In the genomic region with DNA sequence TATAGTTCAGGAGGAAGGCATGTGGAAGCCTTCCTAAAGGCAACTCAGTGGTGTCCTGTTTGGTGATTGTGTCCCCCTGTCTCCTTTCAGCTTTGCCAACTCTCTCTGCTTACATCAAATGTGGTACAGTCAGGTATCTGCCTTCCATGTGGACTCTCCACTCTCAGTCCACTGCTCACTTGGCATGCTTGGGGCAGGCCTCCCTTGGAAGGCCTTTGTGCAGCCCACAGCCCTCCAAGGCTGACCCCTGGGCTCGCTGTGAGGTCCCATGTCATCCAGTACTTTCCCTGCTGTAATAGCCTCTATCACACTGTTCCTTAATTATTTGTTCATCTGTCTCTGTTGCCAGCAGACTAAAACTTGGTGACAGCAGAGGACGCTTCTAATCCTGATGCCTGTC, we compare ENCODE assay signal across 18 mouse cellular contexts.
DNase-seq lines count a peak whose midpoint lies in the region; ATAC-seq lines count a peak whose summit lies in the region.
"Had no signal": no experiment of that assay in that cellular context is flagged by ENCODE, and none has a peak within 500 bp of the region (broad histone marks: within the 10 kb centered on the region; RNA-seq: fewer than 3 reads in every experiment).

No protein-coding gene starts in this region.

- ATAC-seq in kidney, embryonic 15.5 days (replicated peaks; ENCODE audit: low FRiP score) = 0 out of 2 replicates have a peak, but pooled peaks have one; percentile 36
- ATAC-seq in midbrain, embryonic 11.5 days (ENCODE audit: low FRiP score) = no peak
- no peak; the same call in 1 of the 2 replicates for ATAC-seq in midbrain, embryonic 14.5 days (ENCODE audit: low FRiP score, low TSS enrichment)
- ATAC-seq: activated CD4-positive, CD25-positive, alpha-beta regulatory T cell, adult 4 months; forebrain, embryonic 15.5 days; hindbrain, postnatal 0 days; Patski had no signal

- H3K4me2 ChIP-seq in kidney, embryonic 15.5 days = no peak overlapping the region
- no peak overlapping the region for H3K4me2 ChIP-seq in midbrain, embryonic 11.5 days
- H3K4me2 ChIP-seq in midbrain, embryonic 14.5 days (ENCODE audit: low read length) = no peak overlapping the region
- H3K4me2 ChIP-seq: embryonic facial prominence, embryonic 12.5 days; forebrain, embryonic 15.5 days; hindbrain, embryonic 13.5 days had no signal

- WGBS in heart, embryonic 10.5 days = 70% methylated on average over 2 of the region's 2 CpGs
- WGBS in kidney, embryonic 15.5 days = 61% methylated on average over 2 of the region's 2 CpGs
- 84% methylated on average over 2 of the region's 2 CpGs for WGBS in midbrain, embryonic 11.5 days
- WGBS in midbrain, embryonic 14.5 days = 78% methylated on average over 2 of the region's 2 CpGs

- no peaks in the 10 kb centered on the region for H3K27me3 ChIP-seq in heart, embryonic 10.5 days (ENCODE audit: insufficient read depth, poor library complexity, severe bottlenecking)
- no peaks in the 10 kb centered on the region for H3K27me3 ChIP-seq in kidney, embryonic 15.5 days
- no peaks in the 10 kb centered on the region for H3K27me3 ChIP-seq in midbrain, embryonic 11.5 days (ENCODE audit: control insufficient read depth, insufficient read depth, low read length)
- H3K27me3 ChIP-seq in midbrain, embryonic 14.5 days (ENCODE audit: control insufficient read depth, insufficient read depth, low read length) = no peaks in the 10 kb centered on the region
- H3K27me3 ChIP-seq: CH12.LX; embryonic facial prominence, embryonic 12.5 days; forebrain, embryonic 15.5 days; hindbrain, embryonic 13.5 days; Patski had no signal

- no peaks in the 10 kb centered on the region for H3K36me3 ChIP-seq in heart, embryonic 10.5 days
- no peaks in the 10 kb centered on the region for H3K36me3 ChIP-seq in kidney, embryonic 15.5 days
- no peaks in the 10 kb centered on the region for H3K36me3 ChIP-seq in midbrain, embryonic 11.5 days (ENCODE audit: control insufficient read depth, insufficient read depth, low read length)
- no peaks in the 10 kb centered on the region for H3K36me3 ChIP-seq in midbrain, embryonic 14.5 days (ENCODE audit: control insufficient read depth, insufficient read depth, low read length)
- H3K36me3 ChIP-seq: embryonic facial prominence, embryonic 12.5 days; forebrain, embryonic 15.5 days; hindbrain, embryonic 13.5 days had no signal

- H3K27ac ChIP-seq in heart, embryonic 10.5 days = peak overlapping the region; percentile 56; the same call in 1 of the 2 replicates
- no peak overlapping the region for H3K27ac ChIP-seq in kidney, embryonic 15.5 days
- H3K27ac ChIP-seq in midbrain, embryonic 11.5 days (ENCODE audit: low read depth, low read length) = no peak overlapping the region
- H3K27ac ChIP-seq in midbrain, embryonic 14.5 days (replicated peaks; ENCODE audit: low read depth, low read length) = no peak overlapping the region
- H3K27ac ChIP-seq: embryonic facial prominence, embryonic 12.5 days; forebrain, embryonic 15.5 days; hindbrain, embryonic 13.5 days; hindbrain, postnatal 0 days had no signal

- DNase-seq in heart, embryonic 10.5 days (ENCODE audit: low spot score) = no peak
- DNase-seq in heart, postnatal 25 days (ENCODE audit: low spot score) = no peak
- DNase-seq in kidney, adult 18-20 months = no peak
- peak; percentile 41 for DNase-seq in midbrain, embryonic 11.5 days (ENCODE audit: low spot score, missing footprints)
- DNase-seq in midbrain, embryonic 14.5 days = no peak
- DNase-seq: adrenal gland, postnatal 14 days; cerebellum, adult 11-12 months; cerebellum, adult 9-10 months; cerebellum, postnatal 25 days; gastrocnemius, postnatal 10 days had no signal

- H3K9ac ChIP-seq in kidney, embryonic 15.5 days = no peak overlapping the region
- H3K9ac ChIP-seq in midbrain, embryonic 11.5 days (ENCODE audit: low read length) = no peak overlapping the region
- H3K9ac ChIP-seq in midbrain, embryonic 14.5 days (replicated peaks; ENCODE audit: low read length) = no peak overlapping the region
- H3K9ac ChIP-seq: embryonic facial prominence, embryonic 12.5 days; forebrain, embryonic 15.5 days; hindbrain, embryonic 13.5 days had no signal

- peaks cover 39% of the 10 kb centered on the region for H3K4me1 ChIP-seq in heart, embryonic 10.5 days
- peaks cover 13% of the 10 kb centered on the region for H3K4me1 ChIP-seq in kidney, embryonic 15.5 days
- H3K4me1 ChIP-seq in midbrain, embryonic 11.5 days (ENCODE audit: control insufficient read depth, insufficient read depth, low read length) = no peaks in the 10 kb centered on the region
- H3K4me1 ChIP-seq in midbrain, embryonic 14.5 days (ENCODE audit: control insufficient read depth, insufficient read depth, low read length) = no peaks in the 10 kb centered on the region
- H3K4me1 ChIP-seq: embryonic facial prominence, embryonic 12.5 days; forebrain, embryonic 15.5 days; hindbrain, embryonic 13.5 days had no signal

- no peaks in the 10 kb centered on the region for H3K9me3 ChIP-seq in heart, embryonic 10.5 days
- H3K9me3 ChIP-seq in kidney, embryonic 15.5 days (replicated peaks) = no peaks in the 10 kb centered on the region
- no peaks in the 10 kb centered on the region for H3K9me3 ChIP-seq in midbrain, embryonic 11.5 days (ENCODE audit: control insufficient read depth, low read length)
- no peaks in the 10 kb centered on the region for H3K9me3 ChIP-seq in midbrain, embryonic 14.5 days (ENCODE audit: control insufficient read depth, low read length)
- H3K9me3 ChIP-seq: embryonic facial prominence, embryonic 12.5 days; forebrain, embryonic 15.5 days; hindbrain, embryonic 13.5 days had no signal

- intact Hi-C loops in heart, postnatal 25 days (cut with DNase I) = no loop called here

- H3K4me3 ChIP-seq in heart, embryonic 10.5 days = no peak overlapping the region
- H3K4me3 ChIP-seq in kidney, embryonic 15.5 days (replicated peaks) = no peak overlapping the region
- no peak overlapping the region for H3K4me3 ChIP-seq in midbrain, embryonic 11.5 days (ENCODE audit: low read depth, low read length)
- H3K4me3 ChIP-seq in midbrain, embryonic 14.5 days (replicated peaks; ENCODE audit: low read depth, low read length) = no peak overlapping the region
- H3K4me3 ChIP-seq: embryonic facial prominence, embryonic 12.5 days; forebrain, embryonic 15.5 days; hindbrain, embryonic 13.5 days had no signal
